Mouse (Mus musculus) megakaryocyte progenitor cell, adult 5-6 weeks (primary cell): Measurements from ENCODE around the gene Slc5a8. TPM values are rescaled to one million over a fixed set of nuclear protein-coding genes. Genes with fewer than 3 reads are reported as not detected.

ENCODE experiments used
- ATAC-seq: replicated peaks from 2 replicates; pipeline ENCODE4 v1.8.0; 2016; ENCODE audit warnings: mild to moderate bottlenecking, moderate TSS enrichment, inconsistent platforms; ENCODE audit not compliant: poor library complexity
- total RNA-seq, 2 experiments: library from RNA; stranded (forward) in 1 of 2; stranded (reverse) in 1 of 2; fragments of 157-497, 149-512 nt in 1 of 2; fragments of 200-1000 nt in 1 of 2; gene quantifications; 2 replicates each; pipeline versions ENCODE4 v1.2.3 to v1.2.4; 2015 to 2017

The Slc5a8 gene
- total RNA-seq, 2 experiments from 2014 or later: not detected

DNA sequence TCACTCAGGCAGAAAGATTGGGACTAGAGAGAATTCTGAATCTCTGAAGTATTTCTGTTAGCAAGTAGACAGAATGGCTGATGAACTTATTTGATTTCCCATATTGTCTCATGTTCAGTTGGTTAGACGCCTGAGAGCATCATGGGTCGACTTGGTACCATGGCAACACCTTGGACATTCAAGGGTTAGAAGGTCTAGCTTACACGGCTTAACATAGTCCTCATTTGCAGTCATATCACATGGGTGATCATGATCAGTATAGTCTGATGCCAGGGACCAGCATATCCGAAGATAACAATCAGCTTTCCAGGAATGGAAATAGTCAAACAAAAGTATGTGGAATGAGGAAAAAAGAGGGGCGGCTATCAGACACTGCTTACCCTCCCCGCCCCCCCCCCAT, 93.1 kb downstream of the Slc5a8 start:
- ATAC-seq: no peak

Other genes with a start within 250 kb of the Slc5a8 start
- gene Spic, start 201.0 kb upstream of the Slc5a8 start, total RNA-seq (2015): 0.39 and 0.42 TPM in 2 replicates
- gene Spic, start 201.0 kb upstream of the Slc5a8 start, total RNA-seq (2017): 0.07 and 0.62 TPM in 2 replicates
- gene Arl1, start 155.1 kb upstream of the Slc5a8 start, total RNA-seq (2015): 101 and 115 TPM in 2 replicates
- 104 and 116 TPM in 2 replicates for gene Arl1, start 155.1 kb upstream of the Slc5a8 start, total RNA-seq (2017)
- 50.6 and 57.6 TPM in 2 replicates for gene Utp20, start 59.2 kb upstream of the Slc5a8 start, total RNA-seq (2015)
- 30.4 and 44.5 TPM in 2 replicates for gene Utp20, start 59.2 kb upstream of the Slc5a8 start, total RNA-seq (2017)